ENCODE assay signal across 25 mouse cellular contexts in the genomic region with DNA sequence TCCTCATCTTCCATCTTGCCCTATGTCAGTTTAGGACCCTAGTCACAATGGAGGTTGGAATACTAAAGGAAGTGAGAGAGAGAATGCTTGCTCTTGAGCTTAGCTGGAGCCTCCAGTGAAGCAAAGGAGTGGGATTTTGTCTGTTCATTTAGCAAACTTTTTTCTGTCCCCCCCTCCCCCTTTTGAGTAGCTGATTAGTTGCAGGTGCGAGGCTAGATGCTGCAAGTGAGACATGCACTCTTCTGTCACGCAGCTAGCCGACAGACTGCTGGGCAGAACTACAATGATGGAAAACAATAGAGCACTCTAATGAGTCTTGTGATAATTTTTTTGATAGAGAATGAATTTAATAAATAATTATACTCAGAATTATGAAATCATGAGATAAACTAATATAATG.
"Had no signal": no experiment of that assay in that cellular context is flagged by ENCODE, and none has a peak within 500 bp of the region (broad histone marks: within the 10 kb centered on the region; RNA-seq: fewer than 3 reads in every experiment).

No protein-coding gene starts in this region.

- H3K4me3 ChIP-seq: gastrocnemius, adult 2 months; heart, embryonic 10.5 days; heart, embryonic 12.5 days; hindbrain, embryonic 10.5 days; hindbrain, embryonic 12.5 days; intestine, embryonic 15.5 days; layer of hippocampus, adult 2 months; limb, embryonic 10.5 days; limb, embryonic 12.5 days; liver, embryonic 13.5 days; liver, embryonic 15.5 days had no signal

- DNase-seq: gastrocnemius, adult 2 months; gastrocnemius, postnatal 10 days; gastrocnemius, postnatal 25 days; heart, adult 18-20 months; heart, postnatal 10 days; heart, postnatal 4 days; kidney, adult 18-20 months; kidney, adult 8-10 months; kidney, postnatal 10 days; kidney, postnatal 25 days; kidney, postnatal 4 days; layer of hippocampus, adult 9-11 months; layer of hippocampus, postnatal 36 days; liver; liver, embryonic 13.5 days had no signal

- H3K27me3 ChIP-seq: heart, embryonic 12.5 days; intestine, embryonic 15.5 days; liver, embryonic 13.5 days; liver, embryonic 15.5 days had no signal

- H3K9me3 ChIP-seq: heart, embryonic 10.5 days; heart, embryonic 12.5 days; hindbrain, embryonic 10.5 days; hindbrain, embryonic 12.5 days; intestine, embryonic 15.5 days; limb, embryonic 10.5 days; limb, embryonic 12.5 days; liver, embryonic 13.5 days; liver, embryonic 15.5 days had no signal

- H3K4me1 ChIP-seq: intestine, embryonic 15.5 days; liver, embryonic 13.5 days; liver, embryonic 15.5 days had no signal

- H3K27ac ChIP-seq: gastrocnemius, adult 2 months; heart, embryonic 10.5 days; hindbrain, embryonic 10.5 days; hindbrain, embryonic 12.5 days; hindbrain, embryonic 14.5 days; intestine, embryonic 15.5 days; layer of hippocampus, adult 2 months; limb, embryonic 10.5 days; limb, embryonic 12.5 days; liver, embryonic 13.5 days; liver, embryonic 15.5 days had no signal

- H3K36me3 ChIP-seq: heart, embryonic 10.5 days; heart, embryonic 12.5 days; hindbrain, embryonic 10.5 days; hindbrain, embryonic 12.5 days; intestine, embryonic 15.5 days; limb, embryonic 10.5 days; limb, embryonic 12.5 days; liver, embryonic 13.5 days; liver, embryonic 15.5 days had no signal
